Mouse (Mus musculus): Measurements from ENCODE around the gene Slc5a3.

Slc5a3 gene

DNA sequence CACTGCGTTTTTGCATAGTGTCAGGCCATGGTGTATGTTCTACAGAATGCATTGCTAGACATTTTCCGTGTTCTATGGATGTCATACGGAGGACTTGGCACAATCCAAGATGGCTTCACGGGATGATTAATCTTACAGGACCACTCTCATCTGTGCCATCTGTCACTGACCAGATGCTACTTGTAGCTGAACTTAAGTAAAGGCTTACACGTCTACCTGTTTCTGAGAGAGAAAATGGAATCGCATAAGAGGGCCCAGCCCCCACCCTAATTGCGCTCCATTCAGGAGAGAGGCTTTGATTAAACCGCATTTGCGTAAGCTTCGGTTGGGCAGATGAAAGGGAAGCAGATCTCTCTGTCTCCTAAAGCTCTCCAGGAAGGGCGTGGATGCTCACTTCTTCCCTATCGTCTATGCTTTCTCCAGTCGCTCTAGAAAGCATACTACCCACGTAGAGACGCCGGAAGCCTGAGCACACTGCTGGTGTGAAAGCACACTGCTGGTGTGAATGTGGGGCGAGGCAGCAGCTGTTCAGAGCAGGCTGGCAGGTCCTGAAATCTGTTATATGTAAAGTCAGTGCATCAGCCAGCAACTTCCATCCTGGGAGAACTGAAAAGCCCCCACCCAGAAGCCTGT, 62.9 kb downstream of the Slc5a3 start:
- DNase-seq (ENCODE audit: low spot score) = no peak

DNA sequence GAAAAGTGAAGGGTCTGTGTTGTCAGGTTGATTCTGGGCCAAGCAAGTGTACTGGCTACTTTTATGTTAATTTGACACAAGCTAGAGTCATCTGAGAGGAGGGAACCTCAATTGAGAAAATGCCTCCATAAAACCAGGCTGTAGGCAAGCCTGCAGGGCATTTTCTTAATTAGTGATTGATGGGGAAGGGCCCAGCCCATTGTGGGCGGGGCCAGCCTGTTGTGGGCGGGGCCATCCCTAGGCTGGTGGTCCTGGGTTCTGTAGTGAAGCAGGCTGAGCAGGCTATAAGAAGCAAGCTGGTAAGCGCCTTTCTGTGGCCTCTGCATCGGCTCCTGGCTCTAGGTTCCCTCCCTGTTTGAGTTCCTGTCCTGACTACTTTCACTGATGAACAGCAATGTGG, 69.1 kb downstream of the Slc5a3 start:
- no peak for DNase-seq (ENCODE audit: low spot score)

DNA sequence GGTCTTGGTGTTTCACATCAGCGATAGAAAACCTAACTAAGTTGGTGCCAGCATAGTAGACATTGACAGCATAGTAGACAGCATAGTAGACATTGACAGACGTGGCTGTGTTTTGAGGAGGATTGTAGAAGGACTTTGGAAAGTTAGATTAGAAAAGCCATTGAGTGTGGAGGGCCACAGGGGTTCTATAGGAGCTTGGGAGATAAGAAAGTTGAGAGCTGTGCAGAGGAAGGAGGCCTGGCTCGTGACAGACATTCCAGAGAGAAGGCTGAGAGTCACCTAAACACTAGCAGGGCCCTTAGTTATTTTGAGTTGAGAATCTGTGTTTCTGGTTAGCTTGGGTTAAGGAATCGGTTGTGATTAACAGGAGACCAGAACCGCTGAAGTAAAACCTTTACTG, 69.5 kb downstream of the Slc5a3 start:
- DNase-seq (ENCODE audit: low spot score) = no peak

DNA sequence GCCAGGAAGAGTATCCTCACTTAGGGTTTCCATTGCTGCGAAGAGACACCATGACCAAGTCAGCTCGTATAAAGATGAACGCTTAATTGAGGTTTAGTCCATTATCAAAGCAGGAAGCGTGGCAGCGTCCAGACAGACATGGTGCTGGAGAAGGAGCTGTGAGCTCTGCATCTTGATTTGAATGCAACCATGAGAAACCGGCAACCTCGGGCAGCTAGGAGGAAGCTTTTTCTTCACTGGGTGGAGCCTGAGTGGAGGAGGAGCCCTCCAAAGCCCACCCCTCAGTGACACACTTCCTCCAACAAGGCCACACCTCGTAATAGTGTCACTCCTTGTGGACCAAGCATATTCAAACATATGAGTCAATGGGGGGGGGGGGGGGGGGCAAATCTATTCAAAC, 71.7 kb downstream of the Slc5a3 start:
- no peak for DNase-seq (ENCODE audit: low spot score)

DNA sequence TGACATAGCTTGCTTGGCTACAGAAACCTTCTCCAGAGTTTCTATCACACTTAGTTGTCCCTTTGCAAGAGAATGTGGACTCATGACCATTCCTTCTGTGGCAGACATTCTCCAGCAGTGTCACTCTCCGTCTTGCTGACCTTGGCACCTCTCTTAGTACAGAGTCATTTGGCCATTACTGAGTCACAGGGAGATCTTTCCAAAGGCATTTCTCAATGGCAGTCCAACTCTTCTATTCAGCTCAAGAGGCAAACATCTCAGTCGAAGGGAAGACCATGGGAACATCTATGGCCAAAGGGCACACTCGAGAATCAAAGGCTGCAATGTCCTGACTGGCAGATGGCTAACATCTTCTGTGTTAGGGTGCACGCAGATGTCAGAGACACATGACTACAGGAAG, 74.4 kb downstream of the Slc5a3 start:
- DNase-seq (ENCODE audit: low spot score) = no peak

DNA sequence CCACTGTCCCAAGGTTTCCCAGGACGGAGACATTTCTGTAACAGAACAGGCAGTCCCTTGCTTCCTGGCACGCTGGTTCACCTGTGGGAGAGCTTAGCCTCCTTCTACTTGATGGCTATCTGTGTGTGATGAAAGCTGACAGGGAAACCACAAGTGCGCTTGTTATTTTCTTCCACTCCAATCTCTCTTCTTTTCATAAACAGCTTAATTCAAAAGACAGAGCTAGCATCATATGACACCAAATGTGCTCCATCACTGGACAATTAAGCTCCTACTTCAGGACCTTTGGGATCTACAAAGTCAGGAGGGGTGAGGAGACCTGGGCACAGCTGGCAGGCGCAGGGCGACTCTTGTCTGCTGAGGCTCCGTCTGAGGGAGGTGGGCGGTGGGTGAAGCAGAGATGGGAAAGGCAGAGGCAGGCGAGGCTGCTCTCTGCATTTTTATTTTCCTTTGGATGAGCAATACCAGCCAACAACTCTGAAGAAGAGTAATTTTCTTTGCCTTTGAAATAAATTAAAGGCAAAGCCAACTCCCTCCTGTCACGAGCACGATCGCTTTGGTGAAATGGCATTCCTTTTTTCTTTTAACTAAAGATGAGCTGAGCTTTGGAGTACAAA, 76.1 kb downstream of the Slc5a3 start:
- no peak for DNase-seq (ENCODE audit: low spot score)

DNA sequence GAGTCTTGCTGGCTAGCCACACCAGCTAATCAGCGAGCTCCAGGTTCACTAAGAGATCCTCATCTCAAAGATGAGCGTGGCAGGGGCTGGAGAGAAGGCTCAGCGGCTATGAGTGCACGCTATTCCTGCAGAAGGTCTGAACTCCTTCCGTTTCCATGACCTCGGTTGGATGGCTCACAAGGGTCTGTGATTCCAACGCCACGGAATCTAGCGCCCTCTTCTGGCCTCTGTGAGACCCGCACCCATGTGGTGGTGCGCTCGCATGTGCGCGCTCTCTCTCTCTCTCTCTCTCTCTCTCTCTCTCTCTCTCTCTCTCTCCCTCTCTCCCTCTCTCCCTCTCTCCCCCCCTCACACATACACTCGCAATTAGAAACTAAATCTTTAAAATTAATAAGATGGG, 78.2 kb downstream of the Slc5a3 start:
- DNase-seq (ENCODE audit: low spot score) = no peak

Measured in lung, postnatal 25 days (tissue).